Mouse (Mus musculus) ES-Bruce4 (cell line): ENCODE data around the gene Apom.

ENCODE experiments used
- CTCF ChIP-seq: IDR thresholded peaks from one replicate; pipeline ENCODE4 v1.8.1; 2011; ENCODE audit warnings: low read depth, low read length
- POLR2A ChIP-seq: IDR thresholded peaks from one replicate; pipeline ENCODE4 v1.8.1; 2011; ENCODE audit warnings: low read length; ENCODE audit not compliant: insufficient read depth

- no peak for TF ChIP-seq POLR2A
- TF ChIP-seq CTCF: no peak
These were observed 31.6 kb downstream of the Apom start for GRCm38 (mm10) chr17:35100196-35100765.
